Mouse (Mus musculus) spleen, adult 2 months (tissue): ENCODE measurements around the gene Emc3.

ENCODE experiments used
- CTCF ChIP-seq: fragments of 200-500 bp; IDR thresholded peaks from 2 replicates; pipeline ENCODE4 v1.5.1; 2011; ENCODE audit warnings: mild to moderate bottlenecking, inconsistent platforms; ENCODE audit not compliant: insufficient read depth, insufficient read length, insufficient replicate concordance; ENCODE audit errors: extremely low read depth
- POLR2A ChIP-seq: fragments of 200-500 bp; IDR thresholded peaks from 2 replicates; pipeline ENCODE4 v1.6.1; 2011; ENCODE audit warnings: low read depth, low read length, inconsistent platforms

DNA sequence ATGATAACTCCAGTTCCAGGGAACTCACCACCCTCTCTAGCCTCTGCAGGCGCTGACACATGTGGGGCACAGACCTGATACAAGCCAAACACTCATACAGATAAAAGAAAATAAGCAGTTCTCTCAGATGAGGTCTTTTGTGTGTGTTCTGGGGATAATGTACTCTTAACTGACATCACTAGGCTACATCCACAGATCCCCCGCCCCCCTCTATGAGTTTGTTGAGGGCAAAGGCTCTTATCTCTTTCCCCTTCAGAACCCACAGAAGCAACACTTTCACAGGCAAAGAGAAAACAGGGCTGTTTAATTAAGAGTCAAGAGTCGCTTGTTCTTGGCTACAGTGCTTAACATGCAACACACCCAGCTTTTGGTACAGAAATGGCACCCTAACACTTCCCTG lies 16.9 kb downstream of the Emc3 start:
- no peak for TF ChIP-seq POLR2A
- no peak for TF ChIP-seq CTCF
